Mouse (Mus musculus): ENCODE data around the gene Sbk1.

DNA sequence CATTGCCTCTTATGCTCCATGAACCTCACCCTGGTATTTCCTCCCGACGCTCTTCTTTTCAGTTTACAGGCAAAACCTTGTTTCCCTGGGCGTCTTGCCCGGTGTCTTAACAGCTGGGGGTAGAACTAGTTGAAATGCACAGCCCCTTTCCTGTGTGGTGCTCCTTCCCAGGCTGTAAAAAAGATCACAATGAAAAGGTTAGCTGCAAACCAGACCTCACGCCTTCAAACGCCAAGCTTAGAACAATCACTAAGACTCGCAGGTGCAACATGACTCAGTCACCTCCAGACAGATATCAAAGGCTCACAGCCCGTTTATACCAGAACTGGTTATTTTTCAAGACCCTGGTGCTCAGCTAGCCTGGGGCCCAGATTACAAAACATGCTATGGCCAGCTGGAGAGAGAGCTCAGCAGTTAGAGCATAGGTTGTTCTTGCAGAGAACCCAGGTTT is 67.1 kb downstream of the Sbk1 start:
- TF ChIP-seq CTCF (IDR thresholded peaks at IDR 0.05; ENCODE audit: insufficient read depth, low read length) (no peak), POLR2A (IDR thresholded peaks at IDR 0.05; ENCODE audit: borderline replicate concordance, extremely low read depth, low read depth, low read length) (no peak)

Measured in lung, adult 2 months (tissue).